Mouse (Mus musculus): ENCODE results near the gene Aox3. TPM values are rescaled to one million over a fixed set of nuclear protein-coding genes. Genes with fewer than 3 reads are reported as not detected.

Aox3 gene
- polyA plus RNA-seq, 1 experiment: 11.1 TPM

DNA sequence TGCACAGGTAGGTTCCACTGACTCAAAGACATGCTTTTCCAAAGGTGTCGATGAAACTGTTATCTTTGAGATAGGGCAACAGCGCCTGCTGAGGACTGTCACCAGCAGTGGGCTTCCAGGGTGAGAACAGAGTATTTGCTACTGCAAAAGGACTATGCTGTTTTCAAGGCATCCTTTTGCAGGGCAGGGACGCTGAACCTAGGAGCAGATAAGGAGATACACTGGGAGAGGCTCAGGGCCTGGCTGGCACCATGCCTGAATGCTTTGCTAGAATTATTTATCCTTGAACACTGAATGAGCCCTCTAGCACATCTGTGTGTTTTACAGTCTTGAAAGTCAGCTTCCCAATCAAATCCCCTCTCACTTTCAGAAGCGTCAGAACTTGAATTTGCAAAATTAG lies 85.5 kb downstream of the Aox3 start:
- DNase-seq (ENCODE audit: low spot score): no peak

GRCm38 (mm10) chr1:58210203-58210602 lies 97.3 kb downstream of the Aox3 start, which contains the start of gene Aox4:
TSS of gene Aox4 (plus strand) at chr1:58210397.
- DNase-seq (ENCODE audit: low spot score): peak; percentile 29

- no peak for DNase-seq (ENCODE audit: low spot score)
Measured at GRCm38 (mm10) chr1:58212805-58213204, 99.9 kb downstream of the Aox3 start.

GRCm38 (mm10) chr1:58213838-58214237 lies 100.9 kb downstream of the Aox3 start:
- no peak for DNase-seq (ENCODE audit: low spot score)

DNA sequence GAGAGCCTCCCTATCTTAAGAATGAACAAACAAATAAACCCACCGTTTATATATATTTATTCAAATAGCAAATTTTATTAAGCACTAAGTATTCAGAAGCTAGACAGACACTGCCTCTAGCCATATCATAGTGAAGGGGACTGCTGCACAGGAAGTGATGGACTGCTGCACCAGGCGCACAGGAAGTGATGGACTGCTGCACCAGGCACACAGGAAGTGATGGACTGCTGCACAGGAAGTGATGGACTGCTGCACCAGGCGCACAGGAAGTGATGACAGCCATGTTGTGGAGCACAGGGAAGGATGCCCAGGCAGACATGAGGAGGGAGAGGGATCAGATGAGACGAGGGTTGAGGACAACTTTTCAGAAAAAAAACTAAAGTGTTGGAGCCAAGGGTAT lies 102.4 kb downstream of the Aox3 start:
- no peak for DNase-seq (ENCODE audit: low spot score)

DNA sequence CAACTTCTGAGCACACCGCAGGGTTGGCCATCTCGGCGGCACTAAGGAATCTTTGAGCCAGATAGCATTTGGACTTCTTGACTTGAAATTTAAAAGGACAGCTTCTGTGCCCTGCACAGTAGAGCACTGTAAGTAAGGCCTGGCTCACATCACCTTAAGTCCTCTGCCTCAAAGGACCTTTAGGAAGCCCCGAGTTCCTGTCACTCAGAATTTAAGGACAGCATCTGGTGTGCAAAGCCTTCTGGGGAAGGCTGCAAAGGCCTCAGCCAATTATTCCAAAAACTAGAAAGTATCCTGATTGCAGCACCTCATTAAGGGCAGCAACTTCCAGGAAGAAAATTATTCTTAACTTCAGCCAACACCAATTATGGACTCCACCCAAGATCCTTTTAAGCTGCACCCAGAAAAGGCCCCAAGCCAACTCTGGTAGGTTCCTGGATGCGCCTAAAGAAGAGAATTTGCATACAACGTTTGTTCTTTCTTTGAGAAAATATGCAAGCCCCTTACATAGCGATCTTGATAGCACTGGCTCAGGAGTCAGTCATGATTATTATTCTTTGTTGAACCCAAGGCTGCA lies 103.1 kb downstream of the Aox3 start:
- no peak for DNase-seq (ENCODE audit: low spot score)

DNA sequence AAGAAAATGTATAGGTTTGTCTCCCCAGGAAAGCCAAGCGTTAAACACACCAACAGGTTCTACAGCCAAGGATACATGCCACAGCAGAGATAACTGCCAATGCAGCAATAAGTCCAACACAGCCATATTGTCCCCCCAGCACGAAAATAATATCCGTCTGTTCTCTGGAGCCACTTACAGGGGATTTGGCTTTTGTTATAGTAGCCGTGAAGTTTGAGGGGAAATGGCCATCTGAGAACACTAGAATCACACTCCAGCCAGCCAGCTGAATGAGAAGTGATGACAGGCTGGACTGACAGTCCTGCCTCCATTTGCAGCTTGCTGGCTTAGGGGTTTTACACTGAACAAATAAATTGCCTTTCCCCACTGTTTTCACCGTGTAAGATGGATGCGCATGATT lies 108.1 kb downstream of the Aox3 start:
- no peak for DNase-seq (ENCODE audit: low spot score)

GRCm38 (mm10) chr1:58221879-58222278 lies 108.9 kb downstream of the Aox3 start:
- no peak for DNase-seq (ENCODE audit: low spot score)

- no peak for DNase-seq (ENCODE audit: low spot score)
Measured at GRCm38 (mm10) chr1:58228086-58228485, 115.2 kb downstream of the Aox3 start.

DNA sequence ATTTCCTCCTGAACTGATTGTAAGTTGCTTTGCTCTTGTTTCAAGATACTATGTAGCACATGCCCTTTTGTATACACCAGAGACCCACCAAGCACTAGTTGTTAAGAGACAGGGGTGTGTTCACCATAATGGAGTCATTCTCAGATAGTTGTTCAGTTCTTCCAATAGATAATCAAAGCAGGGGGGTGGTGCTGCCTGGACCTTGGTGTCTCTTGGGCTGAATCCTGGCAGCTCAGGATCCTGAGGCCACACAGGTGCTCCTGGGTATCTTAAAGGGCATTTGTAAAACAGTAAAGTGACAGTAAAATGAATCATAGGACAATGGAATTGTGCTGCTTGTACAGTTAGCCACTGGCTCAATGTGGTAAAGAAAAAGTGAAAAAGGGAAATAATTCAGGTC lies 116.0 kb downstream of the Aox3 start:
- DNase-seq (ENCODE audit: low spot score): no peak

DNA sequence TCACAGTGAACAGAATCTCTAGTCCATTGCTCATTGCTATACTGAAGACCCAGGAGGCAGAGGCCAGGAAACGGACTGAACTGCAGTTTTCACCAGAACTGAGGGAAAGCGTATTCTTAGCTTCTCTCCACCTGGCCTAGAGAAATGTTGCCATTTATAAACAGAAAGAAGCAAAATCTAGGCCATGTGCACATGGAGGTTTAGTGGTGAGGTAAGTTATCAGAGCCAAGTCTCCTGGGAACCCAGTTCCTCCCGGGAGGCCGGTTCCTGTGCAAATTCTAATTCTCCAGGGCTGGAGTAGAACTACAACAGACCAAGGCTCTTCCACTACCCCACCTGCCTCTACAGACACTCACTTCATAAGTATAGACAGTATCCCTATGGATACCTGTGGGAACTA lies 116.8 kb downstream of the Aox3 start:
- DNase-seq (ENCODE audit: low spot score): no peak

DNA sequence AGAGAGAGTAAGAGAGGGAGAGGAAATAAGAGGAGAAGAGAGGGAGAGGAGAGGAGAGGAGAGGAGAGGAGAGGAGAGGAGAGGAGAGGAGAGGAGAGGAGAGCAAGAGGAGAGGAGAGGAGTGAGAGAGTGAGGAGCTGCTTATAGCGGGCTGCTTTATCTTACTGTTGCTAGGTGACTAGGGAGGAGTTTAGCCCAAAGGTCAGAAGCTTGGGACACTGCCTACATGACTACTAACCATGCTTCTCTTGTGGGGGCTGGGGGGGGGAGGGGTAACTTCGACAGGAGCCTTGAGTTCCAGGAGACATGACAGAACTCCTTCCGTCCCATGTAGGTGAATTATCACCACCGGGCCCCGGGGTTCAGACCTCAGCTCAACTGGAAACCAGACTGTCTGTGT lies 117.6 kb downstream of the Aox3 start:
- DNase-seq (ENCODE audit: low spot score): no peak

GRCm38 (mm10) chr1:58235405-58235804 lies 122.5 kb downstream of the Aox3 start:
- no peak for DNase-seq (ENCODE audit: low spot score)

- DNase-seq (ENCODE audit: low spot score): no peak
Measured at GRCm38 (mm10) chr1:58237527-58238299, 124.8 kb downstream of the Aox3 start.

DNA sequence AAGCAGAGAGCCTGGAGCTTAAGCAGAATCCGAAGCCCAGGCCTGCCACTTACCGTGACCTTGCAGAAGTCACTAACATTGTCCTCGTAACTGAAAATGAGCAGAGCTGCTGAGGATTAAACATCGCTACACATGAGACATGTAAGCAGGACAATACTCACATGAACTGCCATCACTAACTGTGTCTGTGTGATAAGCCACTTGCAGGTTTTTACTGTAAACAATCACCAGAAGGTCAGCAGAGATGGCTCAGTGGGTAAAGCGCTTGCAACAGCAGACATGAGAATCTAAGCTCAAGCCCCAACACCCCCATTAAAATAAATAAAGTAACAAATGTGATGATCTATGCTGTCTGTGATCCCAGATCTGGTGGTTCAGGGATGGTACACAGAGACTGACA lies 125.5 kb downstream of the Aox3 start:
- no peak for DNase-seq (ENCODE audit: low spot score)

DNA sequence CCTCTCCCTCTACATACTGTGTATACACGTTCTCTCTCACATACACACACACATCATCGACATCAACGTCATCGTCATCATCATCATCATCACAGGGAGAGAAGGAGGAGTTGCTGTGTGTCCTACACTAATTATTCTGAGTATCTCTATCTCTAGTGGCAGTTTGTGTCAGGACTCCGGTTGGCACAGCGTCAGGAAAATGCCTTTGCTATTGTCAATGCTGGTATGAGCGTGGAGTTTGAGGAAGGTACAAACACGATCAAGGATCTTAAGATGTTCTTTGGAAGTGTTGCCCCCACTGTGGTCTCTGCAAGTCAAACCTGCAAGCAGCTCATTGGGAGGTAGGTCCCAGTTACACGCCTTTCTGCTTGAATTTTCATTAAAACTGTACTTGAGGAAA lies 126.0 kb downstream of the Aox3 start:
- no peak for DNase-seq (ENCODE audit: low spot score)

DNA sequence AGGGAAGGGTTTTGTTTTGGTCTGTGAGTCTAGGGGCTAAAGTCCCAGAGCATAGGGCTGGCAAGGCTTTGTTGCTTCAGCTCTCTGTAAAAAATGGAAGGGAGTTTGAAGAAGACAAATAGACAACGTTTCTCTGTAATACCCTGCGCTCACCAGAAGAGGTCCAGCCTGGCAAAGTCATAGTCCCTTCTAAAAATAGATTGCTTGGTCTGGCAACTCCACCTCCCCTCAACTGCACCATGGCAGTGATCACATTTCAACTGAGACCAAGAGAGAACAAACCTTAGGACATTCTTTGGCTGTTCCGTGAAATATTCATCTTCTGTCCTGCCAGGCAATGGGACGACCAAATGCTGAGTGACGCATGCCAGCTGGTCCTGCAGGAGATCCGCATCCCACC lies 127.4 kb downstream of the Aox3 start:
- no peak for DNase-seq (ENCODE audit: low spot score)

- no peak for DNase-seq (ENCODE audit: low spot score)
Measured at GRCm38 (mm10) chr1:58244487-58244886, 131.6 kb downstream of the Aox3 start.

- no peak for DNase-seq (ENCODE audit: low spot score)
Measured at GRCm38 (mm10) chr1:58248518-58248917, 135.6 kb downstream of the Aox3 start.
